Mouse (Mus musculus): ENCODE measurements around the gene Uqcrfs1. TPM values are rescaled to one million over a fixed set of nuclear protein-coding genes. Genes with fewer than 3 reads are reported as not detected.

Uqcrfs1 gene
- polyA plus RNA-seq, 1 experiment from 2014 or later: 277 TPM

Other genes with a start within 250 kb of the Uqcrfs1 start
- gene Agtr1a, start 208.9 kb downstream of the Uqcrfs1 start, polyA plus RNA-seq (2015; fragmentation: Nextera tagmentation; extraction: Ambion mirVana): 0.70 and 1.4 TPM in 2 replicates
- gene Dusp22, start 114.6 kb upstream of the Uqcrfs1 start, polyA plus RNA-seq (2015; fragmentation: Nextera tagmentation; extraction: Ambion mirVana): 27.2 and 28.2 TPM in 2 replicates
- gene Irf4, start 203.9 kb upstream of the Uqcrfs1 start, polyA plus RNA-seq (2015; fragmentation: Nextera tagmentation; extraction: Ambion mirVana): 0.06 and 0.13 TPM in 2 replicates

All from neural tube, embryonic 13.5 days (tissue).